Mouse (Mus musculus) lung, postnatal 4 days (tissue): ENCODE results near the gene Nsun5.

Source experiments
- DNase-seq, 2 experiments: peaks; one replicate each; pipeline ENCODE4 v3.0.0; 2021

The Nsun5 gene

GRCm38 (mm10) chr5:135375167-135375566, 5.4 kb downstream of the Nsun5 start:
- DNase-seq, result peak; percentile 58 to 70

GRCm38 (mm10) chr5:135376341-135376740, 6.6 kb downstream of the Nsun5 start:
- DNase-seq, result no peak

GRCm38 (mm10) chr5:135380681-135381080, 10.9 kb downstream of the Nsun5 start:
- DNase-seq, result no peak

GRCm38 (mm10) chr5:135381356-135381925, 11.7 kb downstream of the Nsun5 start:
- no peak for DNase-seq

GRCm38 (mm10) chr5:135382746-135383145, 13.0 kb downstream of the Nsun5 start:
- no peak for DNase-seq

- DNase-seq, result no peak
Measured at GRCm38 (mm10) chr5:135383771-135384170, 14.0 kb downstream of the Nsun5 start.

GRCm38 (mm10) chr5:135394004-135394823, 24.5 kb downstream of the Nsun5 start, which contains the start of gene Pom121:
Gene Pom121 (minus strand): TSS chr5:135394546.
- DNase-seq, result peak; percentile 89

- peak in 1 of 2 experiments; percentile 49 for DNase-seq
Measured at GRCm38 (mm10) chr5:135395826-135396225, 26.1 kb downstream of the Nsun5 start.

- DNase-seq, result no peak
Measured at GRCm38 (mm10) chr5:135399382-135399781, 29.6 kb downstream of the Nsun5 start.

- DNase-seq, result peak; percentile 67 to 85
Measured at GRCm38 (mm10) chr5:135400244-135400643, 30.5 kb downstream of the Nsun5 start.

- peak in 1 of 2 experiments; percentile 19 for DNase-seq
Measured at GRCm38 (mm10) chr5:135404623-135405022, 34.9 kb downstream of the Nsun5 start.

- no peak for DNase-seq
Measured at GRCm38 (mm10) chr5:135405437-135405836, 35.7 kb downstream of the Nsun5 start.

GRCm38 (mm10) chr5:135408114-135408513, 38.4 kb downstream of the Nsun5 start:
- no peak for DNase-seq

GRCm38 (mm10) chr5:135410266-135410665, 40.5 kb downstream of the Nsun5 start:
- DNase-seq, result no peak
